Mouse (Mus musculus): ENCODE measurements around the gene Ccdc177. TPM values are rescaled to one million over a fixed set of nuclear protein-coding genes. Genes with fewer than 3 reads are reported as not detected.

Ccdc177 gene
- polyA plus RNA-seq, 1 experiment, result not detected

DNA sequence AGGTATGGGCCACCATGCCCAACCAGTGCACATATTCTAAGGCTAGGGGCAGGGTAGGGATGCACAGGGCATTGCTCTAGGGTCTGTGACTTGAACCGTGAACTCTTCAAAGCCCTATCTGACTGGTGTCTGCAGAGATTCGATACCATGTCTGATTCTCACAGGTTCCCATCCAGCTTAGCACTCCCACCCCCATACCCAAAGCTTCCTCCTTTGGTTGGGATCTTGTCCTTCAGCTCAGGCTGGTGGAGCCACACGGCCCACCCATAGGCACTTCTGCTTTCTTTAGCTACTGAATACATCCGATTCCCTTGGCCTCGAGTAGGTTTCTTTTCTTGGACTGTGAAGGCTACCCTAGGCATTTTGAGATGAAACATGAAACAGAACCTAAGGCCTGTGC lies 24.5 kb upstream of the Ccdc177 start:
- DNase-seq, result no peak
- TF ChIP-seq POLR2A (IDR thresholded peaks at IDR 0.05; ENCODE audit: low read depth, low read length), result no peak
- no peak for TF ChIP-seq CTCF (conservative IDR thresholded peaks at IDR 0.05; ENCODE audit: insufficient read depth, insufficient read length, low read depth, low read length)
- Histone ChIP-seq H3K27me3 (replicated peaks; ENCODE audit: control insufficient read depth, insufficient read depth, low read length) (no peaks in the 10 kb centered on the region), H3K27ac (ENCODE audit: insufficient read depth, low read depth, low read length) (no peak overlapping the region), H3K4me1 (ENCODE audit: control insufficient read depth, insufficient read depth, low read length) (peaks cover 6% of the 10 kb centered on the region; the same call in 1 of the 2 replicates), H3K4me3 (ENCODE audit: insufficient read depth, low read depth, low read length) (no peak overlapping the region), H3K36me3 (ENCODE audit: control insufficient read depth, insufficient read depth, low read length) (no peaks in the 10 kb centered on the region)
- WGBS, result 86% methylated on average over 5 of the region's 5 CpGs

DNA sequence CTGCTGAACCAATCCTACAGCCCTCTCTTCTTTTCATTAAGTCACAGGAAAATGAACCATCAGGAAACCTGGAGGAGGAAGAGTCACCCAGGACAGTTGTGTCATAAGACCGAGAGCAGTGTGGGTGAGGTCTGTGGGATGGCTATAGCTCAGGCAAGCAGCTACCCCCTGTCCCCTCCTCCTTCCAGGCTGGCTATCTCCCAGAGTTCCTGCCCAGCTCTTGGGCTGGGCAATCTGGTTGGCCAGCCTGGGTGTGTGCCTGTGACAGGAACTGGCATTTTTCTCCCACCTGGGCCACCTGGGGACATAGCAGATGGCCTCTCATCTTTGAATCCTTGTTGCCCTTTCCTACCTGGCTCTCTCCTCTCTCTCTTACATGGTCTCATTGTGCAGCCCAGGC lies 23.4 kb upstream of the Ccdc177 start:
- H3K36me3 ChIP-seq (ENCODE audit: control insufficient read depth, insufficient read depth, low read length), result no peaks in the 10 kb centered on the region
- WGBS, result 96% methylated on average over 1 of the region's 1 CpGs
- TF ChIP-seq CTCF (conservative IDR thresholded peaks at IDR 0.05; ENCODE audit: insufficient read depth, insufficient read length, low read depth, low read length) (no peak), POLR2A (IDR thresholded peaks at IDR 0.05; ENCODE audit: low read depth, low read length) (no peak)
- H3K27me3 ChIP-seq (replicated peaks; ENCODE audit: control insufficient read depth, insufficient read depth, low read length), result no peaks in the 10 kb centered on the region
- peaks cover 3% of the 10 kb centered on the region; the same call in 1 of the 2 replicates for H3K4me1 ChIP-seq (ENCODE audit: control insufficient read depth, insufficient read depth, low read length)
- no peak overlapping the region for H3K27ac ChIP-seq (ENCODE audit: insufficient read depth, low read depth, low read length)
- DNase-seq, result no peak
- no peak overlapping the region for H3K4me3 ChIP-seq (ENCODE audit: insufficient read depth, low read depth, low read length)

DNA sequence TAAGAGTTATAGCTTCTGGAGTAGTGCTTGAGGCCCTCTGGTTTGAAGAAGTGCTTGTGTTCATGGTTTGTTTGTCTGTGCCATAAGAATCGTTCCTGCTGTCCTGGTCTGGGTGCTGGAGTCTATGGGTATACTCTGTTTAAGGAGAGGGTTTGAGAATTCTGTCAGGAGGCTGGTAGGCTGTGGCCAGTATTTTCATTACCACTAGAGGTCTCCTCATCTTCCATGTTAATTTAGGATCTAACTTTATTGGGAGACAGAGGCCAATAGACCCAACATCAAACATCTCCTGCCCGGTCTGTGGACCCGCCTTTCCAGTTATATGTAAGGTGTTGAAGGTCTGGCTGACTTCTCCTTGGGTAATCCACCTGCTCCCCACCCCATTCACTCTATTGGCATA lies 22.4 kb upstream of the Ccdc177 start:
- Histone ChIP-seq H3K27ac (ENCODE audit: insufficient read depth, low read depth, low read length) (no peak overlapping the region), H3K36me3 (ENCODE audit: control insufficient read depth, insufficient read depth, low read length) (no peaks in the 10 kb centered on the region), H3K4me3 (ENCODE audit: insufficient read depth, low read depth, low read length) (no peak overlapping the region), H3K27me3 (replicated peaks; ENCODE audit: control insufficient read depth, insufficient read depth, low read length) (no peaks in the 10 kb centered on the region), H3K4me1 (ENCODE audit: control insufficient read depth, insufficient read depth, low read length) (peaks cover 3% of the 10 kb centered on the region; the same call in 1 of the 2 replicates)
- TF ChIP-seq CTCF (conservative IDR thresholded peaks at IDR 0.05; ENCODE audit: insufficient read depth, insufficient read length, low read depth, low read length) (0 out of 2 replicates have a peak, but pooled peaks have one; percentile 19), POLR2A (IDR thresholded peaks at IDR 0.05; ENCODE audit: low read depth, low read length) (no peak)
- 42% methylated on average over 3 of the region's 3 CpGs for WGBS
- DNase-seq, result peak; percentile 48

DNA sequence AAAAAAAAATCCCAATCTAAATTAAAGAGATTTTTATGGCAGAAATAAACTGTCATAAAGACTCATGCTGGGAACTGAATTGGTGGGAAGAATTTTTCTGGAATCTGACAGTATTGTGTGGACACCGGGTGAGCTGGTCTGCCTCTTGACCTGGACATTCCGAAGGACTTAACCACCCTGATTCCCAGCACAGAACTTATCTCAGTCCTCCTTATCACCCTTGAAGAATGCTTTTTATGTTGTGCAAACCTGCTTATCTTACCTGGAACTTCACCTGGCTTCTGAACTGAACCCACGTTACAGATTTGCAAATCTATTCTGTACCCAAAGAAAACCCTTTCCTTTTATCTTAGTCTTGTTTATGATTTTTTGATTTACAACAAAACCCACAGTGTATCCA lies 21.7 kb upstream of the Ccdc177 start:
- Histone ChIP-seq H3K27me3 (replicated peaks; ENCODE audit: control insufficient read depth, insufficient read depth, low read length) (no peaks in the 10 kb centered on the region), H3K4me1 (ENCODE audit: control insufficient read depth, insufficient read depth, low read length) (no peaks in the 10 kb centered on the region; the same call in 1 of the 2 replicates), H3K27ac (ENCODE audit: insufficient read depth, low read depth, low read length) (no peak overlapping the region), H3K4me3 (ENCODE audit: insufficient read depth, low read depth, low read length) (no peak overlapping the region), H3K36me3 (ENCODE audit: control insufficient read depth, insufficient read depth, low read length) (no peaks in the 10 kb centered on the region)
- 84% methylated on average over 3 of the region's 3 CpGs for WGBS
- DNase-seq, result no peak
- no peak for TF ChIP-seq CTCF (conservative IDR thresholded peaks at IDR 0.05; ENCODE audit: insufficient read depth, insufficient read length, low read depth, low read length)
- TF ChIP-seq POLR2A (IDR thresholded peaks at IDR 0.05; ENCODE audit: low read depth, low read length), result no peak

DNA sequence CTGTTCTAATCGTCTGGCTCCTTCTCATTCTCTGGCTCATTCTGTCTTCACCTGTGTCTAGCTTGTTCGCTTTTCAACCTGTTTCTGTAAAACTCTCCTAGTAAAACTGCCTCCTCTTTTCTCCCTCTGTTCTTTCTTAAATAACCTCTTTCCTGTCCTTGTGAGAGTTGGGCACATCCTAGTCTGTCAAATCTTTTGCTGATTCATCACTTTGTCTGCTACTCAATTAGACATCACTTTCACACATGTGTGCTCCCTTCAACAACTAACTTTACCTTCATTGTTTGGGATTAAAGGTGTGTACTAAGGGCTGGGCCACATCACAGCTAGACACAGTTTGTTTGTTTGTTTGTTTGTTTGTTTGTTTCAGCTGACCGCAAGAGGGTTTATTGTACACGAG lies 19.3 kb upstream of the Ccdc177 start:
- no peak overlapping the region for H3K27ac ChIP-seq (ENCODE audit: insufficient read depth, low read depth, low read length)
- H3K36me3 ChIP-seq (ENCODE audit: control insufficient read depth, insufficient read depth, low read length), result no peaks in the 10 kb centered on the region
- H3K4me1 ChIP-seq (ENCODE audit: control insufficient read depth, insufficient read depth, low read length), result no peaks in the 10 kb centered on the region
- TF ChIP-seq POLR2A (IDR thresholded peaks at IDR 0.05; ENCODE audit: low read depth, low read length) (no peak), CTCF (conservative IDR thresholded peaks at IDR 0.05; ENCODE audit: insufficient read depth, insufficient read length, low read depth, low read length) (no peak)
- no peak overlapping the region for H3K4me3 ChIP-seq (ENCODE audit: insufficient read depth, low read depth, low read length)
- 90% methylated on average over 4 of the region's 4 CpGs for WGBS
- DNase-seq, result no peak
- H3K27me3 ChIP-seq (replicated peaks; ENCODE audit: control insufficient read depth, insufficient read depth, low read length), result no peaks in the 10 kb centered on the region

DNA sequence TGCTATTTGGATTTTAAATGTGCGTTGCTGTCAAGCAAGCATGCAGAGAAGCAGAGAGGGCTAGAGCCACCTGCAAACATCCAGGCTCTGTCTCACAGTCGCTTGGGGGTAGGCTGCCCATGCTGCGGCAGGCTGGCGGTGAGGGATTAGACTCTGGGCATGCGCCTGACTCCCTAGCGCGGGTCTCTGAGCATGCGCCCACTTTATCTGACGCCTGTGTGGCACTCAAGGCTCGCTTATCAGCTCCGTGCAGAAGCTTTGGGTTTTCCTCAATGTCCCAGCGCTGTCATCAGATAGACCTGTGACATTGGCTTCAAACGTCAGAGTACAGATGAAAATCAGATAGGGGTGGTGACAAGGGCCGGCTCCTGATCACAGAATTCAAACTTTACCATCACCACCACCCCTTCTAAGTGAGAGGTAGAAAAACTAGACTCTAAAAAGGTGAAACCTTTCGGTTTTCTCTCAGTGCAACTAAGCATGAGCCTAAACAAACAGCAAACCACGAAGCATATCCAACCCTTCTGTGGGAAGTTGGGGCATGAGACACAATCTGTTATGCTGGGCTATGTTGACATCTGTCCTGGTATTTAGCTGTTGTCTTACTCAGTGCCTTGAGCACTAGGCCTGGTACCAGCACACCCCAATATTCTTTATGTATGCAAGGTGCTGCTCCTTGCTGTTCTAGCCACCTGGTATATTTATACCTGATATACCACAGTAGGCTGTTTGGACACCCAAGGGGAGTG lies 17.9 kb upstream of the Ccdc177 start:
- DNase-seq, result no peak
- no peak overlapping the region for H3K4me3 ChIP-seq (ENCODE audit: insufficient read depth, low read depth, low read length)
- 89% methylated on average over 16 of the region's 16 CpGs for WGBS
- no peak overlapping the region for H3K27ac ChIP-seq (ENCODE audit: insufficient read depth, low read depth, low read length)
- H3K27me3 ChIP-seq (replicated peaks; ENCODE audit: control insufficient read depth, insufficient read depth, low read length), result no peaks in the 10 kb centered on the region
- TF ChIP-seq POLR2A (IDR thresholded peaks at IDR 0.05; ENCODE audit: low read depth, low read length), result no peak
- TF ChIP-seq CTCF (conservative IDR thresholded peaks at IDR 0.05; ENCODE audit: insufficient read depth, insufficient read length, low read depth, low read length), result no peak
- H3K4me1 ChIP-seq (ENCODE audit: control insufficient read depth, insufficient read depth, low read length), result no peaks in the 10 kb centered on the region
- no peaks in the 10 kb centered on the region for H3K36me3 ChIP-seq (ENCODE audit: control insufficient read depth, insufficient read depth, low read length)

DNA sequence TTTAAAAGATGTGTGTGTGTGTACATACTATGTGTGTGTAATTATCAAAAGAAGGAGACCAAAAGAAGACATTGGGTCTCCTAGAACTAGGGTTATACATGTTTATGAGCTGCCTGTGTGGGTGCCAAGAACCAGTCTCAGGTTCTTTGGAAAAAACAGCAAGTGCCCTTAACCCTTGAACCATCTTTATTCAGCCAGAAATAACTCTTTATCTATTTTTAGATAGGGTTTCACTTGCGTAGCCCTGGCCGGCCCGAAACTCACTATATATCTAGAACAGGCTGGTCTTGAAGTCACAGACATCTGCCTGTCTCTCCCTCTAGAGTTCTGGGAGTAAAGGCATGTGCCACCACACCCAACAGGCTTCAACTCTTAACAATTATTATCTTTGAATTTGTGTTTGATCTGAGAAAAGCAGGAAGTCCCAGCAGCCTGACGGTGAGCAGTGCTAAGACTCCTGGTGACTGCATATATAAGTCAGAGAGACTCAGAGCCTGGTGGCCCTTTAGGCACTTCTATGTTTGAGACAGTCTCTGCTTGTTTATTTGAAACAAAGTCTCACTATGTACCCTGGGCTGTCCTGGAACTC lies 15.7 kb upstream of the Ccdc177 start:
- TF ChIP-seq POLR2A (IDR thresholded peaks at IDR 0.05; ENCODE audit: low read depth, low read length), result no peak
- TF ChIP-seq CTCF (conservative IDR thresholded peaks at IDR 0.05; ENCODE audit: insufficient read depth, insufficient read length, low read depth, low read length), result no peak
- H3K4me3 ChIP-seq (ENCODE audit: insufficient read depth, low read depth, low read length), result no peak overlapping the region
- H3K36me3 ChIP-seq (ENCODE audit: control insufficient read depth, insufficient read depth, low read length), result no peaks in the 10 kb centered on the region
- no peaks in the 10 kb centered on the region for H3K4me1 ChIP-seq (ENCODE audit: control insufficient read depth, insufficient read depth, low read length)
- H3K27me3 ChIP-seq (replicated peaks; ENCODE audit: control insufficient read depth, insufficient read depth, low read length), result no peaks in the 10 kb centered on the region
- H3K27ac ChIP-seq (ENCODE audit: insufficient read depth, low read depth, low read length), result no peak overlapping the region
- WGBS, result 76% methylated on average over 4 of the region's 4 CpGs
- DNase-seq, result no peak
